Mouse (Mus musculus) limb, embryonic 14.5 days (tissue): ENCODE data around the gene 3425401B19Rik. TPM values are rescaled to one million over a fixed set of nuclear protein-coding genes. Genes with fewer than 3 reads are reported as not detected.

ENCODE experiments used
- ATAC-seq: fragments of 200-750 bp; cut with Nextera tagmentation; 2 replicates; pipeline ENCODE4 v1.8.0; 2017; ENCODE audit warnings: low read depth, moderate number of reproducible peaks, moderate TSS enrichment; ENCODE audit not compliant: low FRiP score
- DNase-seq: peaks from one replicate; pipeline ENCODE4 v3.0.0-alpha.2; 2015; ENCODE audit warnings: low spot score
- H3K27ac ChIP-seq: fragments of 300-500 bp; sonication (generic); replicated peaks from 2 replicates; pipeline ENCODE4 v1.5.1; 2014; ENCODE audit warnings: low read depth, mild to moderate bottlenecking, low read length, moderate library complexity, mixed read lengths
- H3K27me3 ChIP-seq: fragments of 300-500 bp; sonication (generic); 2 replicates; pipeline ENCODE4 v1.6.1; 2014; ENCODE audit warnings: low read length, mixed read lengths; ENCODE audit not compliant: control insufficient read depth, insufficient read depth
- H3K36me3 ChIP-seq: fragments of 300-500 bp; sonication (generic); 2 replicates; pipeline ENCODE4 v1.6.1; 2014; ENCODE audit warnings: mild to moderate bottlenecking, low read length, moderate library complexity, mixed read lengths; ENCODE audit not compliant: control insufficient read depth, insufficient read depth
- H3K4me1 ChIP-seq: fragments of 300-500 bp; sonication (generic); 2 replicates; pipeline ENCODE4 v1.6.1; 2014; ENCODE audit warnings: antibody characterized with exemption, low read length, mixed read lengths; ENCODE audit not compliant: control insufficient read depth, insufficient read depth
- H3K4me2 ChIP-seq: fragments of 300-500 bp; sonication (generic); replicated peaks from 2 replicates; pipeline ENCODE4 v1.6.1; 2014; ENCODE audit warnings: low read depth, mild to moderate bottlenecking, low read length, moderate library complexity; ENCODE audit not compliant: severe bottlenecking
- H3K4me3 ChIP-seq: fragments of 300-500 bp; sonication (generic); replicated peaks from 2 replicates; pipeline ENCODE4 v1.5.1; 2014; ENCODE audit warnings: low read length
- H3K9ac ChIP-seq: fragments of 300-500 bp; sonication (generic); 2 replicates; pipeline ENCODE4 v1.6.1; 2014; ENCODE audit warnings: mild to moderate bottlenecking, low read depth, low read length, moderate library complexity; ENCODE audit not compliant: severe bottlenecking
- H3K9me3 ChIP-seq: fragments of 300-500 bp; sonication (generic); 2 replicates; pipeline ENCODE4 v1.6.1; 2016; ENCODE audit warnings: low read length; ENCODE audit not compliant: control insufficient read depth
- POLR2A ChIP-seq: fragments of 200-500 bp; IDR thresholded peaks from 2 replicates; pipeline ENCODE4 v1.8.0; 2012; ENCODE audit warnings: inconsistent platforms, mild to moderate bottlenecking, moderate library complexity, borderline replicate concordance; ENCODE audit not compliant: insufficient read depth, insufficient read length; ENCODE audit errors: extremely low read depth
- WGBS: fragments of 180-500 bp; shearing (Covaris S2); extraction: QIAGEN DNeasy Blood & Tissue Kit; methylation state at CpG from one replicate; pipeline ENCODE4 v1.1.7; 2014; 5-methylcytosine and 5-hydroxymethylcytosine counted together
- polyA plus RNA-seq, 2 experiments: library from polyadenylated mRNA; depleted of rRNA in 1 of 2; stranded (reverse) in 1 of 2; unstranded in 1 of 2; fragments of >200 nt; fragmentation: Nextera tagmentation in 1 of 2; extraction: Ambion mirVana in 1 of 2; gene quantifications; 2 replicates each; pipeline versions ENCODE4 v1.2.1 to v1.2.3; 2012 to 2014

3425401B19Rik gene
- polyA plus RNA-seq, 2 experiments = 1.1 to 1.2 TPM

DNA sequence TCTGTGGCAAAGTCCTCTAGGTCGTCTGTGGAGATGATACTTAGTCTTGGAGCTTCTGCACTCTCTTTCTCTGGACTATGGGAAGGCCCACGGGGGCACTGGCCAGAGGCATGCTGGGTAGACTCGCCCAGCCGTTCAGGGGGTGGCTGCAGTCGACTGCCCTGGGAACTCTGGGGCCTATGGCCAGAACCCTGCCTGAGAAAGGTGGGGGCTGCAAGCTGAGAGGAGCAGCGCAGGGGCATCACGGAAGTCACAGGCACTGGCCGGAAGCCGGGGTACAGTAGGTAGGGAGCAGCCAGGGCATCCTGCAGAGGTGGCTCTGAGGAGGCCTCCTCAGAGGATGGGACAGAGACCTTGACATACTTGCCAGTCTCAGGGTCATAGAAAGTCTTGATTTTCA is 25.3 kb downstream of the 3425401B19Rik start:
- H3K4me1 ChIP-seq = no peaks in the 10 kb centered on the region
- no peak overlapping the region for H3K4me2 ChIP-seq
- TF ChIP-seq POLR2A = no peak
- H3K27ac ChIP-seq = no peak overlapping the region
- no peaks in the 10 kb centered on the region for H3K27me3 ChIP-seq
- no peaks in the 10 kb centered on the region for H3K9me3 ChIP-seq
- DNase-seq (no peak), ATAC-seq (no peak)
- WGBS = 74% methylated on average over 9 of the region's 9 CpGs
- no peak overlapping the region for H3K9ac ChIP-seq
- no peak overlapping the region for H3K4me3 ChIP-seq
- no peaks in the 10 kb centered on the region for H3K36me3 ChIP-seq

DNA sequence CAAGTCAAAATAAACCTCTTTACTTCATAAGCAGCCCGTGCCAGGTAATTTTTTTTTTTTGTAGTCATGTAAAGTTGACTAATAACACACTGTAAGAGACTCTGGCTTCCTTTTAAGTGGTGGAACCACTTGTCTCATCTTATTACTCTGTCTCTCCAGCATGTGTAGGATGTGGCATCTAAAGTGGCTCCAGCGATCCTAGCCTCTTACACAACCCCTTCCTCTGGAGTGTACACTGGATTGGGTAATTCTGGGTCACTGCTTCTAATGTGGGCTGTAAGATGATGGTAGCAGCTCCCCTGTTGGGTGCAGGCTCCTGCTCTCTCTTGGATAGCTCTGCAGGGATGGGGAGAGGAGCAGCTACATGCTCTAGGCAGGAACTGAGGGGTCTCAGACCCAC is 46.6 kb downstream of the 3425401B19Rik start:
- TF ChIP-seq POLR2A = no peak
- WGBS = 83% methylated on average over 2 of the region's 2 CpGs
- no peaks in the 10 kb centered on the region for H3K27me3 ChIP-seq
- no peaks in the 10 kb centered on the region for H3K36me3 ChIP-seq
- no peak for DNase-seq
- H3K9me3 ChIP-seq = no peaks in the 10 kb centered on the region
- no peak overlapping the region for H3K4me2 ChIP-seq
- no peak overlapping the region for H3K9ac ChIP-seq
- no peaks in the 10 kb centered on the region for H3K4me1 ChIP-seq
- no peak overlapping the region for H3K27ac ChIP-seq
- H3K4me3 ChIP-seq = no peak overlapping the region
- ATAC-seq = no peak

DNA sequence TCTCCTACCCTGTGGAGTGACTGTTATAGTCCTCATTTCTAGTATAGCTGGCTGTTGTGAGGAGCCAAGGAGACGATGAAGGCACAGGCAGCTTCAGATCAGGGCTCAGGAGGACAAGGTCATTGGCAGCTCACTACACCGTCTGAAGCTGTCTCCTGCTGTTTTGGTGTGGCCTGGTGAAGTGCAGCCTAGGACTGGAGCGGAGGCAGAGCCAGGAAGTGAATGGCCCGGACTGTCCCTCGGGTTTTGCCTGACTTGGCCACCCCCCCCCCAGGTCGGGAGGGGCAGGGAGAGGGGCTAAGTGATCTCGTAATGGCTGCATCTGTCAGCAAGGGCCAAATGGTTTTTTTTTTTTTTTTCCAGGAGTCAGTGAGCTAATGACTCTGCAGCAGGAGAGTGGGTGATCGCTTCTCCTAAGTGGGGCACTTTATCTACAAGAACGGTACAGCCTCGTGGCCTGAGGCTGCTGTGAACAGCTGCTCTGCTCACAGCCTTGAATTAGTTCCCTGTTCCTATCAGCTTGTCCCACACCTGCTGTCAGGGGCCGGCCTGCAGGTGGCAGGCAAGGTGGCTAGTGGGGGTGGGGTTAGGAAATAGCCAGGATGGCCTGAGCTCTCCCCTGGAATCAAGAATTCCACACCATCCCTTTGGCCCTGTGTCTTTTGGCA is 50.9 kb downstream of the 3425401B19Rik start:
- Histone ChIP-seq H3K4me2 (no peak overlapping the region), H3K4me3 (no peak overlapping the region), H3K27ac (no peak overlapping the region), H3K36me3 (no peaks in the 10 kb centered on the region), H3K9ac (no peak overlapping the region), H3K9me3 (no peaks in the 10 kb centered on the region), H3K4me1 (no peaks in the 10 kb centered on the region), H3K27me3 (no peaks in the 10 kb centered on the region)
- DNase-seq (no peak), ATAC-seq (no peak)
- no peak for TF ChIP-seq POLR2A
- 13% methylated on average over 11 of the region's 11 CpGs for WGBS

DNA sequence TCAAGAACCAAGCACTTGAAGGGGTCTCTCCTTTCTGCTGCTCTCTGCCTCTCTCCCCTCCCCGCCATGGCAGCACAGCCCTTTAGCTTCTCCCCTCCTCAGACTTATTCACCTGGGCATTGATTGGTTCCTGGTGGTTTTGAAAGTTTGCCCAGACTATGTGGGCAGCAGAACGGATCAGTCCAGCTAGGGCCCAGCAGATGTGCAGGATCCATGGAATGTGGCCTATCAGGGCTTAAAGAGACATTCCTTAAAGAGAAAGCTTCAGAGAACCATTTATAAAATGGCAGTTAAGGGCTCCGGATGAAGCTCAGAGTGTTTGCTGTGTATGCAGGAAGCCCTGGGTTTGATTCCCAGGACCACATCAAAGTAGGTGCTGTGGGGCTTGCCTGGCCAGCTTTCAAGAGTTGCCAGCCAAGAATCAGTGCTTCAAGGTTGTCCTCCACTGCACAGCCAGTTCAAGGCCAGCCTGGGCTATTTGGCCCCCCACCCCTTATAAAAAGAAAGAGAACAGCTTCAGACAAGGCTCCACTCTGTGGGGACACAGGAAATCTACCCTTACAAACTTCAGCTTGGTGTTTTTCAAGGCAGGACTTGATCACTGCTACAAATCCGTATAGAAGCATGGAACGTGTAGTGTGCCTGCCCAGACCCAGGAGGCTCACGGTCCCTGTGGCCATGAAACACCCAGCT is 52.0 kb downstream of the 3425401B19Rik start:
- no peak for DNase-seq

DNA sequence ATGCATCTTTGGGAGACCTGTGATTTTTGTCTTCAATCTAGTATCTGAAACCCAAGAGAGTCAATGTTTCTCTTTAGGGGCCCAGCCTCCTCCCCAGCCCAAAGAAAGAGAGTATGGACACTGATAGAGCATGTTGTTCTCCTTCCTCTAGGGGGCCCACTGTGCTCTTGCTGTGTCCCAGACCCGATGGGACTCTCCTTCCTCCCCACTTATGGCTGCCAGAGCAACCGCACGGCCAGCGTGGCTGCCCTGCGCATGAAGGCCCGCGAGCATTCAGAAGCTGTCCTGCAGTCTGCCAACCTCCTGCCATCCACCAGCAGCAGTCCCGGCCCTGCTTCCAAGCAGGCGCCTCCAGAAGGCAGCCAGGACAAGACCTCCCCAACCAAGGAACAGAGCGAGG is 56.5 kb downstream of the 3425401B19Rik start:
- H3K4me2 ChIP-seq = no peak overlapping the region
- no peaks in the 10 kb centered on the region for H3K36me3 ChIP-seq
- H3K9ac ChIP-seq = no peak overlapping the region
- no peak for ATAC-seq
- 42% methylated on average over 10 of the region's 10 CpGs for WGBS
- no peaks in the 10 kb centered on the region for H3K4me1 ChIP-seq
- TF ChIP-seq POLR2A = no peak
- H3K27ac ChIP-seq = no peak overlapping the region
- H3K27me3 ChIP-seq = no peaks in the 10 kb centered on the region
- DNase-seq = no peak
- H3K9me3 ChIP-seq = no peaks in the 10 kb centered on the region
- no peak overlapping the region for H3K4me3 ChIP-seq

More for the DNA sequence above, 52.0 kb downstream of the 3425401B19Rik start:
- no peak for ATAC-seq
- Histone ChIP-seq H3K9me3 (no peaks in the 10 kb centered on the region), H3K4me1 (no peaks in the 10 kb centered on the region), H3K27me3 (no peaks in the 10 kb centered on the region), H3K27ac (no peak overlapping the region), H3K36me3 (no peaks in the 10 kb centered on the region), H3K4me2 (no peak overlapping the region), H3K9ac (no peak overlapping the region), H3K4me3 (no peak overlapping the region)
- TF ChIP-seq POLR2A = no peak
- 67% methylated on average over 6 of the region's 6 CpGs for WGBS

DNA sequence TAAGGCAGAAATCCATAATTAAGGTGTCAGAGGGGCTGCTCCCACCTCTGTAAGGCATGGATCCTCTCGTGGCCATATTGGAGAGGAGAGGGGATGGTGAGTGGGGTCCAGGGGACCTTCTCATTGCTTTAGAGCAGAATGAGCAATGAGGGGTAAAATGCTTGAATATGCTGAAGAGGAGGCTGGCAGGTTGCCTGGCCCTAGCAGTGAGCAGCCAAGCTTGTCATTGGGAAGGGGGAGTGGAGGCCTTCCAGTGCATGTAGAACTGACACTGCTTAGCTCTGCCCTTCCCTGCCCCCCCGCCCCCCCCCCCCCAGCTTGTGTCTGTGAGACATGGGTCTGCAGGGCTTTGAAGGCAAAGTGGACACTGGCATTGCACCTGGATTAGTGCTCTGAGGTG is 57.8 kb downstream of the 3425401B19Rik start:
- Histone ChIP-seq H3K27me3 (no peaks in the 10 kb centered on the region), H3K9me3 (no peaks in the 10 kb centered on the region)
- WGBS = 70% methylated on average over 1 of the region's 2 CpGs

More for the DNA sequence above, 57.8 kb downstream of the 3425401B19Rik start:
- no peak overlapping the region for H3K9ac ChIP-seq
- no peak for TF ChIP-seq POLR2A
- DNase-seq (no peak), ATAC-seq (no peak)
- H3K4me1 ChIP-seq = no peaks in the 10 kb centered on the region
- H3K27ac ChIP-seq = no peak overlapping the region
- H3K36me3 ChIP-seq = no peaks in the 10 kb centered on the region
- H3K4me3 ChIP-seq = no peak overlapping the region
- H3K4me2 ChIP-seq = no peak overlapping the region
